Mouse (Mus musculus) CD4-positive, CD25-positive, alpha-beta regulatory T cell, adult 9 weeks (primary cell): ENCODE measurements around the gene Nlrp4b. TPM values are rescaled to one million over a fixed set of nuclear protein-coding genes. Genes with fewer than 3 reads are reported as not detected.

Experiments
- polyA plus RNA-seq: library from polyadenylated mRNA; unstranded; fragments of 100-300 nt; shearing (Covaris generic); gene quantifications from one replicate; pipeline ENCODE4 v1.2.1, GENCODE M21; 2017

Nlrp4b gene
- polyA plus RNA-seq = not detected

GRCm38 (mm10) chr7:10687489-10687888 is at the start of gene Nlrp4b:
TSS of gene Nlrp4b (plus strand) at chr7:10687789.

GRCm38 (mm10) chr7:10754264-10754663 is 66.7 kb downstream of the Nlrp4b start, which contains the start of gene Vmn1r71:
TSS of gene Vmn1r71 (minus strand) at chr7:10754364.

Other genes starting within 250 kb of the Nlrp4b start
- gene Vmn1r67, start 244.5 kb upstream of the Nlrp4b start, polyA plus RNA-seq = not detected
- gene Zik1, start 192.4 kb upstream of the Nlrp4b start, polyA plus RNA-seq = 2.1 TPM
- not detected for gene Vmn1r68, start 129.3 kb upstream of the Nlrp4b start, polyA plus RNA-seq
- gene Vmn1r69, start 74.1 kb upstream of the Nlrp4b start, polyA plus RNA-seq = not detected
- not detected for gene Vmn1r70, start 56.3 kb upstream of the Nlrp4b start, polyA plus RNA-seq
- not detected for gene Vmn1r71, start 66.6 kb downstream of the Nlrp4b start, polyA plus RNA-seq
- gene Zscan4b, start 217.3 kb downstream of the Nlrp4b start, polyA plus RNA-seq = not detected